Mouse (Mus musculus) megakaryocyte-erythroid progenitor cell, adult 5-6 weeks (primary cell): ENCODE results near the gene Rere. TPM values are rescaled to one million over a fixed set of nuclear protein-coding genes. Genes with fewer than 3 reads are reported as not detected.
A peak's percentile ranks its signal among the peaks of the same experiment; 100 is the strongest.

ENCODE experiments used
- ATAC-seq: replicated peaks from 2 replicates; pipeline ENCODE4 v1.8.0; 2016; ENCODE audit warnings: mild to moderate bottlenecking, inconsistent platforms; ENCODE audit not compliant: severe bottlenecking, poor library complexity, low FRiP score, low TSS enrichment
- total RNA-seq, 2 experiments: library from RNA; stranded (forward) in 1 of 2; stranded (reverse) in 1 of 2; fragments of 200-1000, 215-1000 nt in 1 of 2; fragments of >200 nt in 1 of 2; fragmentation: Nextera tagmentation in 1 of 2; gene quantifications; 2 replicates each; pipeline ENCODE4 v1.2.3; 2014 to 2017

Rere gene
- total RNA-seq, 2 experiments from 2014 or later: 17.1 to 36.1 TPM

DNA sequence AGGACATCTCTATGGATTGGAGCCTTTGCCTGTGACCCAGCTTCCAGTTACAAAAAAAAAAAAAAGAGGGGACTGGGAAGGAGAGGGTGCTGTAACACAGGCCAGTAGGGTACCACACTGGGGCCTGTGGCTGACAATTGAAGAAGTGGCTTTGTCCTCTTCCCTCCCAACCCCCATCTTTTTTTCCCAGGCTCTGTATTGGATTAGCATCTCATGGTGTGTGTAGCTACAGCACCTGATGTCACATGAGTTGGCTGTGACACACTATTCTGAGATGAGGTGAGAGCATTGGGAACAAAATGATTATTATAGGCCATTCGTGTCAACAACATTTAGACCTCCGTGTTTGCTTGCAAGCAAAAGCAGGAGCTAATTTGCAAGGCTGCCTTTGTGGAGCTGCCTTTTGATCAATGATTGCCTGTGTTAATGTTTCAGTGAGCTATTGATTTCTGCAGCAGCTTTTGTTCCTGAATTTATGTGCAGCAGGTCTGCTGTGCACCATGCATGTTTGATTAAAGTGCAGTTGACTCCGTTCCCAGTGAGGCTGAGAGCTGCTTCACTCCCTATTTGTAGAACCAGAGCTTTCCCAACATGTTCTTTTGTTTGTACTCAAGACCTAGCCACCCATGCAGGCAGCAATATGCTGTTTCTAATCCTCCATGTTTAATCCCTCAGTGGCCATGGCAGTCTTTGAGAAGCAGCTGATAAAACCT, 325.2 kb downstream of the Rere start:
- ATAC-seq: no peak

GRCm38 (mm10) chr4:150608670-150609069, 327.2 kb downstream of the Rere start:
- ATAC-seq: no peak

GRCm38 (mm10) chr4:150613715-150614114, 332.3 kb downstream of the Rere start:
- no peak for ATAC-seq

- ATAC-seq: no peak
Observed at GRCm38 (mm10) chr4:150615251-150616028, 334.0 kb downstream of the Rere start.

DNA sequence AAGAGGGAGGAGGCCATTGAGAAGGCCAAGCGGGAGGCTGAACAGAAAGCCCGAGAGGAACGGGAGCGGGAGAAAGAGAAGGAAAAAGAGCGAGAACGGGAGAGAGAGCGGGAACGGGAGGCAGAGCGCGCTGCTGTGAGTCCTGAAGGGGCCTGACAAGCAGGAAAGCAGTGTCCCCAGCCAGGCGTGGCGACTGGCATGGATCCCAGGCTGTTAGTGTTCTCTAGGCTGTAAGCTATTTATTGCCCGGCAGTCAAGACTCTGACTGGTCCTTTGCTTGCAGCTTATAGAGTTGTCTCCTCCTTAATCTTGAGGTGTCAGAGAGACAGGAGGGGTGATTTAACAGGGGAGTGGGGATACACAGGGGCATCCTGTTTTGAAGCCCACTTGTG, 334.6 kb downstream of the Rere start:
- no peak for ATAC-seq

DNA sequence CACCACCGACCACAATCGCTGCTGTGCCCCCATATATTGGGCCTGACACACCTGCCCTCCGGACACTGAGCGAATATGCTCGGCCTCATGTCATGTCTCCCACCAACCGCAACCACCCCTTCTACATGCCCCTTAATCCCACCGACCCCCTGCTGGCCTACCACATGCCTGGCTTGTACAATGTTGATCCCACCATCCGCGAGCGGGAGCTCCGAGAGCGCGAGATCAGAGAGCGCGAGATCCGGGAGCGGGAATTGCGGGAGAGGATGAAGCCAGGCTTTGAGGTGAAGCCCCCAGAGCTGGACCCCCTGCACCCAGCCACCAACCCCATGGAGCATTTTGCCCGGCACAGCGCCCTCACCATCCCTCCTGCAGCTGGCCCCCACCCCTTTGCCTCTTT, 335.4 kb downstream of the Rere start:
- ATAC-seq: no peak

GRCm38 (mm10) chr4:150619011-150619410, 337.6 kb downstream of the Rere start:
- no peak for ATAC-seq

DNA sequence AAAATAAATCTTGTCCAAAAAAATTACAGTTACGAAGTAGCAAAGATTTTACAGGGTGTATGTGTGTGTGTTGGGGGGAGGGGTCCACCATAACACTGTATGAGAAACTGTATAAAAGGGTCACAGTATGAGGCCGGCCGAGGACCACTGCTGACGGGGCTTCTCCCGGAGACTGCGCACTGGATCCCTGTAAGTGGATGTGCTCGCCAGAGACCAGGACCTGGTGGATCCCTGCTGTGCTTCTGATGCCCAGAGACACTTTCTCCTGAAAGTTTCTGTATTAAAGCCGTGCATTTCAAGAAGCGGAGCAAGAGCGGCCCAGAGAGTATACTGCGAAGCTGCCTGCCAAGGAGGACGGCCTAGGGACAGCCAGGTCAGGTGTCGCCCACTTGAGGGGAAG, 341.2 kb downstream of the Rere start:
- ATAC-seq: no peak

DNA sequence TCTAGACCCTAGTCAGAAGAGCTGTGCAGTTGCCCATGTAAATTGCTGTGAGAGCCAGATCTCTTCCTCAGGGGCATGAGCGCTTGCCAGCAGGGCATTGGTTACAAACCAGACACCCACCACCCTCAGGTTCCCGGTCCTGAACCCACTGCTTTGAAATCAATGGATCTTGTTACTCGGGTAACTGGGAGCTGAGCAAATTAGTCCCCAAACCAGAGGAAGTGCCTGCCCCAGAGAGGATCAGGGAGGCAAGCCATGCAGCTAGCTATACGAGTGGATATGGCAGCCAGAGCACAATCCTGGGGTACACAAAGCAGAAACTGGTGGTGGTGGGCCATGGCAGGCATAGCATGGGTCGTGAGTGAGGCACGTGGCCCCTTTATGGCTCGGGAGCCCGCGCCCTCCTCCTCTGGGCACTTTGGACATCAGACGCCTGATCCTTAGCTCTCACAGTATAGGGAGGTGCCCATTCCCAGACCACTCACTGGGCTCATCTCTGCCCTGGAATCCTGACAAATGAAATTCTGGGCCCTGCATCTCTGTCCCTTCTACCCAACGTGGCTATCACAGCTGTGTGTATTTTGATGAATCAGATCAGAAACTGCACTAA, 342.9 kb downstream of the Rere start:
- ATAC-seq: no peak

DNA sequence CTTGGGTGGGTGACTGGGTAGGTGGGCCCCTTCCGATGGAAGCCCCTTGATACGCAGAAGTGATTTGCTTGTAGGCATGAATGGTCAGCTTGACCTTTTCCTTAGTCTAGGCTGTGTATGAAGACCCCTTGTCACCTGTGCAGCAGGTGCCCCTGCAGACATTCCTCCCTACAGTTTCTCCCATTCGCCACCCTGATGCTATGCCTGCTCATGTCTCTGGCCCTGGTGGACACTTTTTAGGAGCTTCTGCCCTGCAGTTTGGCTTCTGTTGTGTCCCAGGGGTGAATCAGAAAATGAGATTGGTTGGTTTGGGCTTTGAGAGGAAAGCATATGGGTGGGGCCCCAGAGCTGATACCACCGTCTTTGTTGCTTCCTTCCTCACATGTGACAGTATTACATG, 343.5 kb downstream of the Rere start:
- no peak for ATAC-seq

DNA sequence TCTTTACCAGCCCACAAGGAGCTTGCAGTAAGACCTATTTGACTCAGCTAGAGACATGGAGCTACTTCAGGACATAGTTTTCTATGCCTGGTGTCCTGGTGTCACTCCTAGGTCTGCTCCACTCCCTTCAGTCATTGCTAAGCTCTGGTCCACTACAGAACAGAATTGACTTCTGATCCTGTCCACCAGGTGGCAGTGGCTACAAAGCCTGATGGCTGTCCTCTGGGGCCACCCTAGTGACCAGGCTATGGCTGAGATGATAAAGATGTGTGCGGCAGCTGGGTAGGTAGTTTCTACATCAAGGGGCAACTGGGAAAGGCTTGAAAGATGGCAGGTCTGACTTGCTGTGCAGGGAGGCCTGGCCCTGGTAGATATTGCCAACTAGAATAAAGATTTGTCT, 344.0 kb downstream of the Rere start:
- ATAC-seq: peak; percentile 76

GRCm38 (mm10) chr4:150625951-150626732, 344.7 kb downstream of the Rere start:
- ATAC-seq: peak; percentile 78

- no peak for ATAC-seq
Observed at GRCm38 (mm10) chr4:150629266-150629665, 347.8 kb downstream of the Rere start.

DNA sequence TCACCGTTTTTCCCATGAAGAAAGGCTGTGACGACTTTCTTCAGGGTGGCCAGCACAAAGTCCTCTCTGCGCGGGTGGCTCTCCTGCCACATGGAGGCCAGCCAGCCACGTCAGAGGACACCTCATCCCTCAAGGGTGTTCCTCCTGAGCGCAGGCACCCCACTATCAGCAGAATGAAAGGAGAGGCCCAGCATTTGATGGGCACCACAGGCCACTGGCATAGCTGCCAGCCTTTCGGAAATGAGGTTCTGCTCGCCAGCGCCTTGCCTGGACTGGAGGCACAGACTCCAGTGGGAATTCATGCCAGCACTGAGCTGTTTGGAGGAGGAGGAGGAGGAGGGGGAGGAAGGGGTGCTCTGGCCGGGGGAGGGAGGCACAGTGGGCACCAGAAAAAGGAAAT, 354.1 kb downstream of the Rere start:
- no peak for ATAC-seq

DNA sequence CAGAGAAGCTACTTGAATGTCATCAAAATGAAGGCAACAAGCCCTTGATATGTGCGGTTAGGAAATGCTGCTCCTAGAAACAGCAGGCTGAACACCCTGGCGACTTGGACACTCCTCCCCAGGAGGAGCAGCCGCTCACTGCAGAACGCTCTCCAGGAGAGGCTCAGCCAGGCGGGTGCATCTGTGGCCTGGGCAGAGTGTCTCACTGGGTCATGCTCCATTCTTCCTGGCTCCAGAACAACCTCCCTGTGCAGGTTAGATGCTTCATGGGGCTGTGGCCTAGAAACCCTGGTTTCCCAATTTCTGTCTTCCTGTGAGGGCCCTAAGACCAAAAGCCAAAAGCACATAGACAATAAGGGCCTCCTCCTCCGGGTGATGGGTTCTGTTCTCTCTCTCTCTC, 355.2 kb downstream of the Rere start:
- no peak for ATAC-seq

DNA sequence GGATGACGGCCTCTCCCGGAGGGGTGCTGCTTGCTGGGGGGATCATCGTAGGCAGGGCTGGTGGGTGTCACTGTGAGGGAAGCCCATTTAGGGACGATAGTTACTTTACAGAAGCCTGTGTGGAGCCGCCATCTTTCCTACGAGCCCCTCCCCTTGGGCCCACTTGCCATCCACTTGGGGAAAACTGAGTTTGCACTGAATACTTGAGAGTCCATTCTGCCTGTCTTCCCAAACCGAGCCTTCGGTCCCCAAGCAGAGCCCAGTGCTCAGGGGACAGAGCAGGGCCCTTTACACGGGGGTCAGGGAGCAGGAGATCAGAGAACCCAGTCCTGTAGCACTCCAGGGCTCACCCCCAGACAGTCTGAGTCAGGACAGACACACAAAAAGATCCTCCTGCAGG, 362.9 kb downstream of the Rere start:
- ATAC-seq: no peak

GRCm38 (mm10) chr4:150649327-150649726, 367.9 kb downstream of the Rere start:
- peak; percentile 87 for ATAC-seq

DNA sequence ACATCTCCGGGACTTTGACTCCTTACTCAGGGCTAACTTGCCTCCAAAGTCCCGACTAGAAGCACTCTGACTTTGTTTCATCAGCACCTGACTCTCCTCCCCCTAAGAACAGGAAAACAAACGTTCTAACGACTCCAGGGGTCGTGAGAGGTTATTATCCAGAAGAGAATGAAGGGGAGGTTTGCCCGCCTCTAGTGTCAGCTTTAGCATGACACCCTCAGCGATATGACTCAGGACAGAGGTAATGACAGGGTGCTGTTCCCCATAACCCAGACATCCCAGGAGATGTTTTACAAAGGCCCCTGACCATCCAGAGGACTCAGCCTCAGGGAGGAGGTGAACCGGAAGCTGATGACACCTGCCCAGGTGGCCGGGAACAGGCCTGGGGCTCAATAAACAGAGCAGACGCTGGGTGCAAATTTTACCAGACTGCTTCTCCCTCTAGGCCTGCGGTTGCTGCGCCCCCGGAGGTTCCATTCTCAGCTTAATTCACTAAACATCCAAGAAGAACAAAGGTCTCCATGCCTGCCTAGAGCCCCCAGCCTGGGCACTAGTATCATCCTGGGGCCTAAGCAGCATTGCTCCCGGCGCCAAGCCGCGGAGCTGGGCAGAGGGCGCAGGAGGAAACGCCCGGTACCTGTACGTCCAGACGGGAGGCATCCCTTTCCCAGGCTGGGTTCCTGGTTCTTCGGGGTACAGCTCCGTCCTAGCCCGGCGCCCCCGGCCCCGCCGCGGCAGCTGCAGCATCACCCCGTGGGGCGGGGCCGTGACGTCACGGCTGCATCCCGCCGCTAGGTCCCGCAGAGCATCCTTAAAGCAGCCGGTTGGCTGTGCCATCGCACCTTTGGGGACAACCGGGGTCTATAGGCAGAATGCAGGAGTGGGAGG, 370.2 kb downstream of the Rere start, which contains the start of gene Slc45a1:
Gene Slc45a1, minus strand, starts transcription at position 785 of the 888 bp plus-strand sequence.
- no peak for ATAC-seq

DNA sequence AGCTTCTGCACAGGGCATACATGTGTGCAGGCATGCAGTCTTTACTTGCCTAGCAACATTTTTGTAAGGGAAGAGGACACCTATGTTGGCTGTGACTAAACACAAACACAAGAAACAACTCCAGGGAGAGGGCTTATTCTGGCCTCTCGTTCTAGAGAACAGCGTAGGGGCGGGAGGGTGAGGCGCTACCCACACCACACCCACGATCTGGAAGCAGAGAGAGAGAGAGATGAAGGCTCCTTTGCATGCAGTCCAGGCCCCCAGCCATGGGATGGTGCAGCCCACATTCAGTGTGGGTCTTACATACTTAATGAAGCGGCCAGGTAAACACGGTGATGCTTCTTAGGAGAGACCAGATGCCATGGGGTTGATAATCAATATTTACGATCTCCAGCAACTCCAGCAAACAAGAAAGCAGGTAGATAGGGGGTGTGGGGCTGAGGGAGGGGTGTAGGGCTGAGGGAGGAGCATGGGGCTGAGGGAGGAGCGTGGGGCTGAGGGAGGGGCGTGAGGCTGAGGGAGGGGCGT, 371.7 kb downstream of the Rere start:
- no peak; the same call in 1 of the 2 replicates for ATAC-seq
